Mouse (Mus musculus): ENCODE measurements at regions not wholly inside any gene's neighbourhood (a gene's known extent, or its start where the extent isn't known, plus 50 kb on each side); places are given as distances from the start of the nearest gene placed in this dataset.

- Histone ChIP-seq H3K4me3 (ENCODE audit: insufficient read depth, low read depth, low read length) (no peak overlapping the region), H3K27me3 (ENCODE audit: control insufficient read depth, insufficient read depth, low read length) (no peaks in the 10 kb centered on the region), H3K79me2 (ENCODE audit: control insufficient read depth, insufficient read depth, low read length) (no peaks in the 10 kb centered on the region), H3K36me3 (ENCODE audit: control insufficient read depth, insufficient read depth, low read length) (no peaks in the 10 kb centered on the region), H3K4me1 (ENCODE audit: control insufficient read depth, insufficient read depth, low read length) (no peaks in the 10 kb centered on the region), H3K9ac (ENCODE audit: low read depth, low read length) (no peak overlapping the region), H3K27ac (replicated peaks; ENCODE audit: insufficient read depth, low read depth, low read length) (no peak overlapping the region)
- WGBS = 72% methylated on average over 4 of the region's 4 CpGs
- no peak for DNase-seq (ENCODE audit: extremely low read depth, low read depth, low spot score)
- TF ChIP-seq POLR2A (IDR thresholded peaks at IDR 0.05; ENCODE audit: extremely low read depth, insufficient read depth, low read length) (no peak), CTCF (IDR thresholded peaks at IDR 0.05; ENCODE audit: low read depth, low read length) (no peak)
Observed at GRCm38 (mm10) chr1:138720728-138721127, 100.8 kb upstream of the Nek7 start.

GRCm38 (mm10) chr1:138719297-138719696 is 99.4 kb upstream of the Nek7 start:
- Histone ChIP-seq H3K27me3 (ENCODE audit: control insufficient read depth, insufficient read depth, low read length) (no peaks in the 10 kb centered on the region), H3K9ac (ENCODE audit: low read depth, low read length) (no peak overlapping the region), H3K79me2 (ENCODE audit: control insufficient read depth, insufficient read depth, low read length) (no peaks in the 10 kb centered on the region), H3K4me3 (ENCODE audit: insufficient read depth, low read depth, low read length) (no peak overlapping the region), H3K36me3 (ENCODE audit: control insufficient read depth, insufficient read depth, low read length) (no peaks in the 10 kb centered on the region), H3K4me1 (ENCODE audit: control insufficient read depth, insufficient read depth, low read length) (no peaks in the 10 kb centered on the region), H3K27ac (replicated peaks; ENCODE audit: insufficient read depth, low read depth, low read length) (no peak overlapping the region)
- DNase-seq (ENCODE audit: extremely low read depth, low read depth, low spot score) = no peak
- WGBS = 76% methylated on average over 4 of the region's 4 CpGs
- TF ChIP-seq CTCF (IDR thresholded peaks at IDR 0.05; ENCODE audit: low read depth, low read length) (no peak), POLR2A (IDR thresholded peaks at IDR 0.05; ENCODE audit: extremely low read depth, insufficient read depth, low read length) (no peak)

DNA sequence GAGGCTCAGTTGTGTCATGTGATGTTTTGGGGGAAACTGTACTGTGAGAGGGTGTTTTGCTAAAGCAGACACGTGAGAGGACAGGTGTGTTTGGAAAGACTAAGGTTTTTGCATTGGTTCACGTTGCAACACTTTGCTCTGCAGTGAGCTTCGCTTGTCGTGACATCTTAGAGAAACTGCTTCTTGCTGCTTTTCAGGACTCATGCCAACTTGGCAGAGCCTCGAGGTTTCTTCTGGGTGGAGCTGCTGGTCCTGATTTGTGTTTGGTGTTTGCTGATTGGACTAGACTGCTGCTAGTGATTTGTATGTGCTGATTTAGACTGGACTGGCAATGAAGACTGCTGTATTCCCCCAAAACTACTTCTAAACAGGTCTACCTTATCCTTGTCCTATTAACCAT is 97.0 kb upstream of the Nek7 start:
- no peak for DNase-seq (ENCODE audit: extremely low read depth, low read depth, low spot score)
- H3K4me3 ChIP-seq (ENCODE audit: insufficient read depth, low read depth, low read length) = no peak overlapping the region
- no peaks in the 10 kb centered on the region for H3K4me1 ChIP-seq (ENCODE audit: control insufficient read depth, insufficient read depth, low read length)
- no peaks in the 10 kb centered on the region for H3K36me3 ChIP-seq (ENCODE audit: control insufficient read depth, insufficient read depth, low read length)
- H3K27ac ChIP-seq (replicated peaks; ENCODE audit: insufficient read depth, low read depth, low read length) = no peak overlapping the region
- TF ChIP-seq CTCF (IDR thresholded peaks at IDR 0.05; ENCODE audit: low read depth, low read length) (no peak), POLR2A (IDR thresholded peaks at IDR 0.05; ENCODE audit: extremely low read depth, insufficient read depth, low read length) (no peak)
- no peaks in the 10 kb centered on the region for H3K27me3 ChIP-seq (ENCODE audit: control insufficient read depth, insufficient read depth, low read length)
- H3K79me2 ChIP-seq (ENCODE audit: control insufficient read depth, insufficient read depth, low read length) = no peaks in the 10 kb centered on the region
- WGBS = 79% methylated on average over 5 of the region's 5 CpGs
- H3K9ac ChIP-seq (ENCODE audit: low read depth, low read length) = no peak overlapping the region

DNA sequence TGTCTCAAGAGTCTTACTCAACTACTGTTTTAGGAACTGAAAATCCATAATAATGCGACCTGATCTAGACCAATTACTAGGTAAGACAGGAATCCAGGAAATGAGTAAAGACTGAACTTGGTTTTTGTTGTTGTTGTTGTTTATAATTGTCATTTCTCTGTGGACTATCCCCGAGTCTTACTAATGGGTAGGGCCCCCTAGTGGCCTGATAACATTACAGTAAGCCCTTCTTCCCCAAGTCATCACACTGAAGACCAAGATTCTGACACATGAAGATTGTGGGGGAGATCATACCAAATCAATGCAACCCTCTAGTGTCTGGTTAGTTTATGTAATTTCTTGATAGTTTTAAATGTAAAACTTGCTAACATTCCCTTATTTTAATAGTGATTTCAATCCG is 95.2 kb upstream of the Nek7 start:
- H3K27me3 ChIP-seq (ENCODE audit: control insufficient read depth, insufficient read depth, low read length) = no peaks in the 10 kb centered on the region
- no peak for DNase-seq (ENCODE audit: extremely low read depth, low read depth, low spot score)
- no peaks in the 10 kb centered on the region for H3K36me3 ChIP-seq (ENCODE audit: control insufficient read depth, insufficient read depth, low read length)
- no peaks in the 10 kb centered on the region for H3K4me1 ChIP-seq (ENCODE audit: control insufficient read depth, insufficient read depth, low read length)
- H3K79me2 ChIP-seq (ENCODE audit: control insufficient read depth, insufficient read depth, low read length) = no peaks in the 10 kb centered on the region
- no peak overlapping the region for H3K4me3 ChIP-seq (ENCODE audit: insufficient read depth, low read depth, low read length)
- TF ChIP-seq POLR2A (IDR thresholded peaks at IDR 0.05; ENCODE audit: extremely low read depth, insufficient read depth, low read length) (no peak), CTCF (IDR thresholded peaks at IDR 0.05; ENCODE audit: low read depth, low read length) (peak; percentile 8; the same call in 1 of the 2 replicates)
- no peak overlapping the region for H3K27ac ChIP-seq (replicated peaks; ENCODE audit: insufficient read depth, low read depth, low read length)
- no peak overlapping the region for H3K9ac ChIP-seq (ENCODE audit: low read depth, low read length)
- WGBS = 53% methylated on average over 3 of the region's 3 CpGs

- no peaks in the 10 kb centered on the region for H3K27me3 ChIP-seq (ENCODE audit: control insufficient read depth, insufficient read depth, low read length)
- H3K79me2 ChIP-seq (ENCODE audit: control insufficient read depth, insufficient read depth, low read length) = no peaks in the 10 kb centered on the region
- no peak overlapping the region for H3K4me3 ChIP-seq (ENCODE audit: insufficient read depth, low read depth, low read length)
- 49% methylated on average over 2 of the region's 2 CpGs for WGBS
- no peak for DNase-seq (ENCODE audit: extremely low read depth, low read depth, low spot score)
- no peaks in the 10 kb centered on the region for H3K36me3 ChIP-seq (ENCODE audit: control insufficient read depth, insufficient read depth, low read length)
- no peak overlapping the region for H3K9ac ChIP-seq (ENCODE audit: low read depth, low read length)
- no peak for TF ChIP-seq POLR2A (IDR thresholded peaks at IDR 0.05; ENCODE audit: extremely low read depth, insufficient read depth, low read length)
- no peak for TF ChIP-seq CTCF (IDR thresholded peaks at IDR 0.05; ENCODE audit: low read depth, low read length)
- H3K27ac ChIP-seq (replicated peaks; ENCODE audit: insufficient read depth, low read depth, low read length) = no peak overlapping the region
- no peaks in the 10 kb centered on the region for H3K4me1 ChIP-seq (ENCODE audit: control insufficient read depth, insufficient read depth, low read length)
Observed at GRCm38 (mm10) chr1:138709229-138709608, 89.3 kb upstream of the Nek7 start.

DNA sequence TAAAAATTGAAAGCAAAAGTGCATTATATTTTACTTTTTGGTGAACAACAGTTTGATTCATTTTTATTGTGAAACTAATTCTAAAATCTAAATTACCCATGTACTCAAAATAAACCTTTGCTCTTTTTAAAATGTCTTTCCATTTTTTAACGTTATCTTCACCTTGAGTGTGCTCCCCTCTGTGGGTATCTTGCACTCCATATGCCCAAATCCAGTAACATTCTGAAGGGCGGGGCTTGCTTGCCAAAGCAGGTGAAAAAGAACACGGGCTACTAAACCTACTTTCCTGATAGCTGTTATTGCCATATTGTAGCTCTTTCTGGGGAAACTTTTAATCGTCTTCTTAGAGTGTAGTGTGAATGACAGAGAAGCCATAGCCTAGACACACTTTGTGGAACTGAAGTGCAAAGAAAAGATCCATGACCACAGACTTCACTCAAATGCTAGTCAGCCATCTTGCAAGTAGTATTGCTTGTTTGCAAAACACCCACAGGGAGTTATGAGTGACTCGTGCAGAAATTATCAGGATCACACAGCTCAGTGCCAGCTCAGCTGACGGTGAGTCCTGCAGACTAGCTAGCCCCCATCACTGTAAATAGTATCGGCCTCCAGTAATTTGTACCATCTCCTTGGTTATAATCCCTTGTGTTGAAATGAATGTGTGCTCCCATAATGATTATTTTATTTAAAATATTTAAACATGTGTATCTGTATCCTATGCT is 88.7 kb upstream of the Nek7 start:
- DNase-seq (ENCODE audit: extremely low read depth, low read depth, low spot score) = no peak
- no peak for TF ChIP-seq POLR2A (IDR thresholded peaks at IDR 0.05; ENCODE audit: extremely low read depth, insufficient read depth, low read length)
- TF ChIP-seq CTCF (IDR thresholded peaks at IDR 0.05; ENCODE audit: low read depth, low read length) = no peak
- H3K9ac ChIP-seq (ENCODE audit: low read depth, low read length) = no peak overlapping the region
- no peaks in the 10 kb centered on the region for H3K4me1 ChIP-seq (ENCODE audit: control insufficient read depth, insufficient read depth, low read length)
- no peak overlapping the region for H3K4me3 ChIP-seq (ENCODE audit: insufficient read depth, low read depth, low read length)
- no peaks in the 10 kb centered on the region for H3K27me3 ChIP-seq (ENCODE audit: control insufficient read depth, insufficient read depth, low read length)
- 78% methylated on average over 7 of the region's 7 CpGs for WGBS
- H3K36me3 ChIP-seq (ENCODE audit: control insufficient read depth, insufficient read depth, low read length) = no peaks in the 10 kb centered on the region
- no peaks in the 10 kb centered on the region for H3K79me2 ChIP-seq (ENCODE audit: control insufficient read depth, insufficient read depth, low read length)
- H3K27ac ChIP-seq (replicated peaks; ENCODE audit: insufficient read depth, low read depth, low read length) = no peak overlapping the region

Data from liver, adult 2 months (tissue).